Mouse (Mus musculus) E14TG2a.4 (cell line): Measurements from ENCODE around the gene Kmt2c.

Source experiments
- CTCF ChIP-seq: conservative IDR thresholded peaks from 2 replicates; pipeline ENCODE4 v1.5.1; 2014; ENCODE audit warnings: low read length
- POU5F1 ChIP-seq: IDR thresholded peaks from 2 replicates; pipeline ENCODE4 v1.6.1; 2014; ENCODE audit warnings: low read length, borderline replicate concordance

- TF ChIP-seq CTCF, result no peak
- no peak for TF ChIP-seq POU5F1
Measured at GRCm38 (mm10) chr5:25222752-25223702, 275.6 kb downstream of the Kmt2c start, which contains the start of gene E130116L18Rik.
